Mouse (Mus musculus) lung, adult 2 months (tissue): ENCODE measurements at regions not wholly inside any gene's neighbourhood (a gene's known extent, or its start where the extent isn't known, plus 50 kb on each side); places are given as distances from the start of the nearest gene placed in this dataset.

Experiments used
- DNase-seq: peaks from one replicate; pipeline ENCODE4 v3.0.0; 2022
- H3K4me1 ChIP-seq: fragments of 200-500 bp; 2 replicates; pipeline ENCODE4 v1.6.1; 2011; ENCODE audit warnings: low read length; ENCODE audit not compliant: control insufficient read depth, insufficient read depth
- H3K4me3 ChIP-seq: fragments of 200-500 bp; replicated peaks from 2 replicates; pipeline ENCODE3; 2011; ENCODE audit warnings: low read depth, mild to moderate bottlenecking, control low read depth, low read length; ENCODE audit errors: extremely low read depth
- CTCF ChIP-seq: fragments of 200-500 bp; IDR thresholded peaks from 2 replicates; pipeline ENCODE4 v1.5.1; 2011; ENCODE audit warnings: mild to moderate bottlenecking, low read length, control low read depth; ENCODE audit not compliant: insufficient read depth
- POLR2A ChIP-seq: fragments of 200-500 bp; IDR thresholded peaks from 2 replicates; pipeline ENCODE4 v1.6.1; 2011; ENCODE audit warnings: low read depth, mild to moderate bottlenecking, control low read depth, low read length, borderline replicate concordance; ENCODE audit errors: extremely low read depth
- WGBS: fragments of 180-500 bp; shearing (Covaris S2); methylation state at CpG from one replicate; pipeline ENCODE4 v1.1.7; 2018; 5-methylcytosine and 5-hydroxymethylcytosine counted together

- WGBS = 87% methylated on average over 6 of the region's 6 CpGs
- Histone ChIP-seq H3K4me1 (no peaks in the 10 kb centered on the region), H3K4me3 (no peak overlapping the region)
- TF ChIP-seq POLR2A (no peak), CTCF (no peak)
- no peak for DNase-seq
Measured at GRCm38 (mm10) chr13:56948086-56948485, 52.3 kb upstream of the Trpc7 start.

GRCm38 (mm10) chr13:56947266-56947665, 51.5 kb upstream of the Trpc7 start:
- no peak for DNase-seq
- Histone ChIP-seq H3K4me1 (no peaks in the 10 kb centered on the region), H3K4me3 (no peak overlapping the region)
- TF ChIP-seq POLR2A = no peak
- TF ChIP-seq CTCF = no peak
- 64% methylated on average over 7 of the region's 7 CpGs for WGBS
